Mouse (Mus musculus) layer of hippocampus, postnatal 10 days (tissue): ENCODE measurements around the gene Foxa3. TPM values are rescaled to one million over a fixed set of nuclear protein-coding genes. Genes with fewer than 3 reads are reported as not detected.

Experiments used
- DNase-seq, 2 experiments: peaks; one replicate each; pipeline ENCODE4 v3.0.0; 2021; ENCODE audit warnings: low spot score in 2 of 2
- total RNA-seq, 2 experiments: library from RNA; stranded (reverse); gene quantifications; 2 replicates each; pipeline ENCODE4 v1.2.3; 2021

Gene Foxa3
- total RNA-seq, 2 experiments from 2014 or later: not detected

DNA sequence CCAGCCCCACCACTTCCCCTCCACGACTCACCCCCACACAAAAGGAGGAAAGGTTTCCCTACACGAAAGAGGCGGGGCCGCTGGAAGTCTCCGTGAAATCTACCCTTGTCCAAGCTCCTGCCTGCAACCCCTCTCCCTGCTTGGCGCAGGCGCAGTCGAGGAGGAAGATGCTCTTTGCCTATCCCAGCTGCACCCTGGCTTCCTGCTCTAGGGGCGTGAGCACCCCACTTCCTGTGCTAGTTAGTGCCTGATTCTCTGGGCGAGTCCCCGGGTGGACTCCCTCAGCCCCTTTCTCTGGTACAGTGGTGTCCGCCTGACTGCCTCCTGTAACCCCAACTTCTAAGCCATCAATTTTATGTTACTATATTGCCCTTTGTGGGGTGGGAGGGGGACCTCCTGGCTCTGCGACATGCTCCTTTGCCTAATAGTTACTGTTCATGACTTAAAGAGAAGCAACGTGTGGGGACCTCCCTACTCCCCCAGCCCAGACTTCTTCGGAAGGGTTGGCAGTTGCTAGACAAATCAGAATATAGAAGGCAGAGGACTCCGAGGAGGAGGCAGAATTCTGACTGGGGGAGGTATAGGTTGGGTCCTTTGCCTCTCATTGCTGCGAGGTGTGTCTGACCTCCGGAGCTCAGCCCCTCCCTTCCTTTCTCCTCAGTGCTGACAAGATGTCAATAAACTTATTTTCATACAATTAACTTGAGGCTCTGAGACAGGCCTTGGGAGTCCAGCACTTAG lies 22.1 kb downstream of the Foxa3 start:
- peak in 1 of 2 experiments; percentile 56 for DNase-seq

DNA sequence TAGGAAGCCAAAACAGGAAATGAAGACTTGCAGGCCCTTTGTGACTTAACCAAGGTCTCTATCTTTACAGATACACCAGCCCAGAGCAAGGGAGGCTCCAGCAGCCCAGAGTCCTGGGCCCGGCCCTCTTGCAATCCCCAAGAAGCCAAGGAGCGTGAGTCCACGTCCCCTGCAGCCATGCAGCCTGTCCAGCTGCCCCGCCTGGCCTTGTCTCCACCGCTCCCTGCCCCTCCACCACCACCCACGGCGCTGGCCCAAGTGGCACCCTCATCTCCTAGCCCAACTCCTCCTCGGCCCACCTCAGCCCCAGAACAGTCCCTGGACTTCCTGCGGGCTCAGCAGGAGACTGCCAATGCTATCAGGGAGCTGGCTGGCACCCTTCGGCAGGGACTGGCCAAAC lies 22.9 kb downstream of the Foxa3 start:
- DNase-seq: no peak

- no peak for DNase-seq
These were observed 24.5 kb downstream of the Foxa3 start for GRCm38 (mm10) chr7:18998835-18999234.

GRCm38 (mm10) chr7:18993036-18993435 lies 30.3 kb downstream of the Foxa3 start:
- no peak for DNase-seq

GRCm38 (mm10) chr7:18992294-18992675 lies 31.1 kb downstream of the Foxa3 start:
- peak in 1 of 2 experiments; percentile 59 for DNase-seq

GRCm38 (mm10) chr7:18991660-18992293 lies 31.6 kb downstream of the Foxa3 start:
- peak in 1 of 2 experiments; percentile 58 for DNase-seq

DNA sequence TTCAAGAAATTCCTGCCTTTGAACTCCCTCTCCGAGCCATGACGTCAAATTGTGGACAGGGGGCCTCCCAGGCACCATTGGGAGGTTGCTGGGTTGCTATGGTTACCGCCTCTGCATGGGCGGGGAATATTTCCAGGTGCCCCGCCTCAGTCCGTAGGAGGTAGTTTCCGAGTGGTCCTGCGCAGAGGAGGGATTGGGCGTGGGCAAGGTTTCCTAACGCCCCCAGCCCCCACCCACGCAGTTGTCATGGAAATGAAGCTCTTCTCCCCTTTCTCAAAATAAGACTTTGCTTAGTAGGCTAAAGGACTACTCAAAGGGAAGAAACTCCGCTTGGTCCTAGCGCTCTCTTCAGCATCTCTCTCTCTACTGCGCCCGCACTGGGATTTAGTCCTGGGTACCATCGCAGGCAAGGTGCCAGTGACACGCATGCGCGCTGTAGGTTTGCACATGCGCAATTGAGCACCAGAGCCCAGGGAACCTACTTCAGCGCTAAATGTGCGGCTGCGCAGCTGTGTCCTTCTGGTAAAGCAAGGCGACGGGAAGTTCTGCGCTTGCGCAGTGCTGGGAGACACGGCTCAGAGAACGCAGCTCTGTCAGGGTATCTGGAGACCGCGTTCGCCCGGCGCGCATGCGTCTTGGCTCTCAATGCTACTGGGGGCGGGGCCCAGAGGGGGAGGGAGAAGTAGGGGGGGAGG lies 32.6 kb downstream of the Foxa3 start, which contains the start of gene Mypop:
TSS of gene Mypop (plus strand) at position 645 of the 695 bp plus-strand sequence.
- peak; percentile 99 to 100 for DNase-seq

- DNase-seq: peak in 1 of 2 experiments; percentile 57
These were observed 33.3 kb downstream of the Foxa3 start for GRCm38 (mm10) chr7:18989995-18990394.

DNA sequence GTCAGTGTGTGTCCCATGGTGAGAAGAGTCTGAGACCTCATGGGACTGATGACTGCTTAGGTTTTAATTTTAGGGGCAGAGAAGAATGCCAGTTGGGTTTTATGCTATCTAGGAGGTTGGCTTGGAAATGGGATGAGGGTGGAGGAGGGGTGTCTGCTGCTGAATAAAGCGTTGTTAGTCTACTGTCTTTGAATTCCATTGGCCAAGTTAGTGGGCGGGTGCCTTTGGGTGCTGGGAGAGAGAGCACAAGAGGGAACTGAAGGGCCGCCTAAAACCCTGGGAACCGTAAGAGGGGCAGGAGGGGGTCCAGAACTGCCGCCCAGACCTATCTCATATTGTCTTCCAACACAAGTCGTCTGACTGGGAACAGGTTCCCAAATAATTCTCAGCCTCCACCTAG lies 34.6 kb downstream of the Foxa3 start:
- DNase-seq: no peak

- no peak for DNase-seq
These were observed 35.6 kb downstream of the Foxa3 start for GRCm38 (mm10) chr7:18987747-18988146.

DNA sequence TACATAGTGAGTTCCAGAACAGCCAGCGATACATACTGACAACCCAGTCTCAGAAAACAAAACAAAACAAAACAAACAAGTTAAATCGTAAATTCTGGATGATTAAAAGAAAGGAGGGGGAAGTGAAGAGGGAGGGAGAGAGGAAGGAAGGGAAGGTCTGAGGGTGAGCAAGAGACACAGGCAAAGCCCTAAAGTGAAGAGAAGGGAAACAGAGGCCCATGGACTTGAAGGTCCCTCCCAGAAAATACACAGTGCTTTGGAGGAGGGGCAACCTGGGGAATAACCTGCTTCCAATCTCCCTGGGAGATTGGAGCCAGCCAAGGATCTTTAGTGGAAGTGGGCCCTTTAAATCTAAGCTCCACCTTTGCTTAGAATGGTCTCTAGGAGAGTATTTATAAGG lies 36.2 kb downstream of the Foxa3 start, which contains the start of gene Nanos2:
TSS of gene Nanos2 (plus strand) at position 301 of the 400 bp plus-strand sequence.
- no peak for DNase-seq

DNA sequence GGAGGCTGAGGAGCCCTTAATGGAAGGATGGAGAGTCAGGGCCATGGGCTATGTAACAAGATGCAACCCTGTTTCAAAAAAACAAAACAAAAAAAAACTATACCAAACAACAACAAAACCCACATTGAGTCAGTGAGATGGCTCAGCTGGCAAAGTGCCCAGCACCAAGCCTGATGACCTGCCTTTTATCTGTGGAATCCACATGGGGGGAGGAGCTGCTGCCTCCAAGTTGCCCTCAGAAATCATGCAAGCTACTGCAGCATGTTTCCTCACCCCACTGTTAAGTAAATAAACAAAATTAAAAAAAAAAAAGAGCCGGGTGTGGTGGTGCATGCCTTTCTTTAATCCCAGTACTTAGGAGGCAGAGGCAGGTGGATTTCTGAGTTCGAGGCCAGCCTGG lies 36.8 kb downstream of the Foxa3 start:
- no peak for DNase-seq

- no peak for DNase-seq
These were observed 45.0 kb downstream of the Foxa3 start for GRCm38 (mm10) chr7:18978381-18978780.

DNA sequence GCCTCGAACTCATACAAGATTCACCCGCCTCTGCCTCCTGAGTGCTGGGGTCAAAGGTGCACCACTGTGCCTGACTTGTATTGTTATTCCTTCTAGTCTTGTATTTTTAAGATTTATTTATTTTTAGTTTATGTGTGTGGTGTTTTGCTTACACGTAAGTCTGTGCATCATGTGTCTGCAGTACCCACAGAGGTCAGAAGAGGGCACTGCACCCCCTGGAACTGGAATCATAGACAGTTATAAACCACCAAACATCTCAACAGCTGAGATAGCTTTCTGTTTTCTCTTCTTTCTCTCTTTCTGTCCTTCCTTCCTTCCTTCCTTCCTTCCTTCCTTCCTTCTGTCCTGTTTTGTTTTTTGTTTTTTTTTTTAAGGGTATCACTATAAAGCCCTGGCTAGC lies 52.4 kb downstream of the Foxa3 start:
- no peak for DNase-seq

DNA sequence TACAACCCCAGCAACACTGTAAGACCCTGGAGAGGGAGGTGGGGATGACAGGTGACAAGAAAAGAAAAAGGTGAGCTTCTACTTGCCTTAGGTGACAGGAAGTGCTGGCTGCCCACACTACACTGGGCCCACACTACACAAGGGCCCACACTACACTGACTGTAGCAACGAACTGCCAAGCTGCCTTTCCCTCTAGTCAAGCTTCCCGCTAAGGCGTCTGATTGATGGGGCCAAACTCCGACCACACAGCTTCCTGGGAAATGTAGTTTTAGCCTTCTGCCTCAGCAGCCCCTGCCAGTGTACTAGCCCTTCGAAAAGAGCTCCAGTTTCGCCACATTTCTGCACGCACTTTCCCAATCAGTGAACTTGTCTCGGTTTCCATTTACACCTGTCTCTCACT lies 55.7 kb downstream of the Foxa3 start:
- no peak for DNase-seq

DNA sequence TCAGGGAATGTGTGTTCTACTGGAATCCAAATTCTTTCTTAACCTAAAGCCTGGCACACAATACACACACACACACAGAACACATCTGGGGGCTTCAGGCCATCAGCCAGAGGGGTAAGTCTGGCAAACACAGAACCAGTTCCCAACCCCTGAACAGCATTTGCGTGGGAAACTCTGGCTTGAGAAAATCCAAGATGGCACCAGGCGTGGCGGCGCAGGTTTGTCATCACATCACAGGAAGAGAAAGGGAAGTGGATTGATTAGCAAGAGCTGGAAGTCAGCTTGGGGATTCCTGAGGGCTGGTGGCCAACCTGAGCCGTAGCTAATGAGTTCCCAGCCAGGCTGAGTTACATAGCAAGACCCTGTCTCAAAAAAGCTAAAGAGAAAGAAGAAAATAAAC lies 58.0 kb downstream of the Foxa3 start:
- DNase-seq: peak; percentile 44 to 51

DNA sequence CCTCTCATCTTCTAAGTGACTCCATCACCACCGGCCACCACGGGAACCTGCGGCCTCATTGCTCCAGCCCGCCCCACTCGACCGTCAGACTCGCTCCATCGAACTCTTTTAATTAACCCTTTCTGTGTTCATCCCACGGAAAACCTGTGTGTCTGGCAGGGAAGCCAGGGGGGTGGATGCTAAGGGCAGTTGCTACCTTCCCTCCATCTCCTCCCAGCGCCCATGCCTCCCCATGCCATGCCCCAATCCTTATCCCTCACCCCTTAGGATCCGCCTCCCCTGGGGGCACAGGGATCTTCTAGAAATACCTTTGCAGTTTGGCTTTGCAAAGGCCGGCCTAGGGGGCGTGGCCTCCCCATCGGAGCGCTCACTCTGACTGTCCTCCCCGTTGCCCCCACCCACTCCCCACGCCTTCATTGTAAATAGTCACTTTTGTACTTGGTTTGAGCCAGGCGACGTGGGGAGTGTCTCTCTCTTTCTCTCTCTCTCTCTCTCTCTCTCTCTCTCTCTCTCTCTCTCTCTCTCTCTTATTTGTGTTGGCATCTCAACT lies 60.0 kb downstream of the Foxa3 start:
- no peak for DNase-seq

Other genes with a start within 250 kb of the Foxa3 start
- not detected for gene Psg19, start 225.0 kb downstream of the Foxa3 start, total RNA-seq
- gene Psg17, start 201.9 kb downstream of the Foxa3 start, total RNA-seq: not detected
- 1 to 10 TPM; 1.5 to 2.2 TPM for gene Mill2, start 183.6 kb downstream of the Foxa3 start, total RNA-seq
- gene Pglyrp1, start 152.2 kb downstream of the Foxa3 start, total RNA-seq: 10 to 100 TPM; 22.0 to 27.9 TPM
- 10 to 100 TPM; 11.9 to 14.4 TPM for gene Ccdc61, start 113.1 kb downstream of the Foxa3 start, total RNA-seq
- 100 to 1,000 TPM; 106 to 112 TPM for gene Nova2, start 97.7 kb downstream of the Foxa3 start, total RNA-seq
- gene Nanos2, start 36.1 kb downstream of the Foxa3 start, total RNA-seq: 1 to 10 TPM in 1 of 2 experiments, under 1 TPM in 1; 0.91 to 1.3 TPM
- 10 to 100 TPM; 28.0 to 29.1 TPM for gene Mypop, start 32.3 kb downstream of the Foxa3 start, total RNA-seq
- gene Irf2bp1, start 19.5 kb downstream of the Foxa3 start, total RNA-seq: 10 to 100 TPM; 45.5 to 49.7 TPM
- gene Sympk, start 839 bp upstream of the Foxa3 start, total RNA-seq: 10 to 100 TPM; 88.4 to 90.2 TPM
- under 1 TPM; 0.21 to 0.58 TPM for gene Rsph6a, start 31.2 kb upstream of the Foxa3 start, total RNA-seq
- gene Dmwd, start 52.7 kb upstream of the Foxa3 start, total RNA-seq: 100 to 1,000 TPM; 141 to 148 TPM
- gene Dmpk, start 60.3 kb upstream of the Foxa3 start, total RNA-seq: 10 to 100 TPM; 33.3 to 37.2 TPM
- 1 to 10 TPM; 2.0 to 2.2 TPM for gene Six5, start 71.1 kb upstream of the Foxa3 start, total RNA-seq
- gene Gm4969, start 94.8 kb upstream of the Foxa3 start, total RNA-seq: 1 to 10 TPM; 1.1 to 1.7 TPM
- 10 to 100 TPM; 11.5 to 13.9 TPM for gene Fbxo46, start 96.3 kb upstream of the Foxa3 start, total RNA-seq
- gene Qpctl, start 125.8 kb upstream of the Foxa3 start, total RNA-seq: 10 to 100 TPM; 20.9 to 22.8 TPM
- 100 to 1,000 TPM in 1 of 2 experiments, 10 to 100 TPM in 1; 94.1 to 100 TPM for gene Snrpd2, start 126.2 kb upstream of the Foxa3 start, total RNA-seq
- 1 to 10 TPM; 3.0 to 4.1 TPM for gene Gipr, start 142.6 kb upstream of the Foxa3 start, total RNA-seq
- 100 to 1,000 TPM; 183 to 198 TPM for gene Eml2, start 152.9 kb upstream of the Foxa3 start, total RNA-seq
- gene Gpr4, start 189.0 kb upstream of the Foxa3 start, total RNA-seq: 1 to 10 TPM; 3.5 to 3.6 TPM
- 10 to 100 TPM; 36.2 to 37.8 TPM for gene Opa3, start 204.8 kb upstream of the Foxa3 start, total RNA-seq
- 10 to 100 TPM; 26.4 to 27.3 TPM for gene Vasp, start 248.3 kb upstream of the Foxa3 start, total RNA-seq